Mouse (Mus musculus) liver, postnatal 0 days (tissue): ENCODE data around the gene Otulin.

Source experiments
- CTCF ChIP-seq: sonication (generic); IDR thresholded peaks from 2 replicates; pipeline ENCODE4 v1.5.1; 2016; ENCODE audit warnings: antibody characterized with exemption, low read depth
- EP300 ChIP-seq: IDR thresholded peaks from 2 replicates; pipeline ENCODE4 v1.6.1; 2016; ENCODE audit warnings: antibody characterized with exemption, low read depth, mild to moderate bottlenecking

DNA sequence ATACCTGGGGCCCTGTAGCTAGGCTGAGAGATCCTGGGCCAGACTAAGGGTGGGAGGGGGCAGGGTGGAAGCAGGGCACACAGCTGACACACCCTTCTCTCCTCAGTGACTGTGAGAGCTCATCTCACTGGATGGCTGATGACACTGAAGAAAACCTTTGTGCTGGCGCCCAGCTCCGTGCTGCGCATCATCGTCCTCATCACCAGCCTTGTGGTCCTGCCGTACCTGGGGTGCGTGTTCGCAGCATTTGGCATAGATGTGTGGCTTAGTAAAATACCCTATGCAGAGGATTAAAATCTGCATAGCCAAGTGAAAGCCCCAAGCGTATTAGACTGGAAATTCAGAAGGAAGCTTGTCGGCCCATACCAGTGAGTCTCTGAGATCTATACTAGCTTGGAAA is 39.7 kb downstream of the Otulin start:
- TF ChIP-seq CTCF, result no peak
- no peak for TF ChIP-seq EP300
